Mouse (Mus musculus) limb, embryonic 14.5 days (tissue): ENCODE data around the gene Arl4d. TPM values are rescaled to one million over a fixed set of nuclear protein-coding genes. Genes with fewer than 3 reads are reported as not detected.
"Not testable (repeated sequence)": the region's sequence is repeated elsewhere in the genome, so short reads cannot be mapped to it uniquely, and the experiment has no call there.

ENCODE experiments used
- ATAC-seq: fragments of 200-750 bp; cut with Nextera tagmentation; 2 replicates; pipeline ENCODE4 v1.8.0; 2017; ENCODE audit warnings: low read depth, moderate number of reproducible peaks, moderate TSS enrichment; ENCODE audit not compliant: low FRiP score
- DNase-seq: peaks from one replicate; pipeline ENCODE4 v3.0.0-alpha.2; 2015; ENCODE audit warnings: low spot score
- H3K27ac ChIP-seq: fragments of 300-500 bp; sonication (generic); replicated peaks from 2 replicates; pipeline ENCODE4 v1.5.1; 2014; ENCODE audit warnings: low read depth, mild to moderate bottlenecking, low read length, moderate library complexity, mixed read lengths
- H3K27me3 ChIP-seq: fragments of 300-500 bp; sonication (generic); 2 replicates; pipeline ENCODE4 v1.6.1; 2014; ENCODE audit warnings: low read length, mixed read lengths; ENCODE audit not compliant: control insufficient read depth, insufficient read depth
- H3K36me3 ChIP-seq: fragments of 300-500 bp; sonication (generic); 2 replicates; pipeline ENCODE4 v1.6.1; 2014; ENCODE audit warnings: mild to moderate bottlenecking, low read length, moderate library complexity, mixed read lengths; ENCODE audit not compliant: control insufficient read depth, insufficient read depth
- H3K4me1 ChIP-seq: fragments of 300-500 bp; sonication (generic); 2 replicates; pipeline ENCODE4 v1.6.1; 2014; ENCODE audit warnings: antibody characterized with exemption, low read length, mixed read lengths; ENCODE audit not compliant: control insufficient read depth, insufficient read depth
- H3K4me2 ChIP-seq: fragments of 300-500 bp; sonication (generic); replicated peaks from 2 replicates; pipeline ENCODE4 v1.6.1; 2014; ENCODE audit warnings: low read depth, mild to moderate bottlenecking, low read length, moderate library complexity; ENCODE audit not compliant: severe bottlenecking
- H3K4me3 ChIP-seq: fragments of 300-500 bp; sonication (generic); replicated peaks from 2 replicates; pipeline ENCODE4 v1.5.1; 2014; ENCODE audit warnings: low read length
- H3K9ac ChIP-seq: fragments of 300-500 bp; sonication (generic); 2 replicates; pipeline ENCODE4 v1.6.1; 2014; ENCODE audit warnings: mild to moderate bottlenecking, low read depth, low read length, moderate library complexity; ENCODE audit not compliant: severe bottlenecking
- H3K9me3 ChIP-seq: fragments of 300-500 bp; sonication (generic); 2 replicates; pipeline ENCODE4 v1.6.1; 2016; ENCODE audit warnings: low read length; ENCODE audit not compliant: control insufficient read depth
- POLR2A ChIP-seq: fragments of 200-500 bp; IDR thresholded peaks from 2 replicates; pipeline ENCODE4 v1.8.0; 2012; ENCODE audit warnings: inconsistent platforms, mild to moderate bottlenecking, moderate library complexity, borderline replicate concordance; ENCODE audit not compliant: insufficient read depth, insufficient read length; ENCODE audit errors: extremely low read depth
- WGBS: fragments of 180-500 bp; shearing (Covaris S2); extraction: QIAGEN DNeasy Blood & Tissue Kit; methylation state at CpG from one replicate; pipeline ENCODE4 v1.1.7; 2014; 5-methylcytosine and 5-hydroxymethylcytosine counted together
- polyA plus RNA-seq, 2 experiments: library from polyadenylated mRNA; depleted of rRNA in 1 of 2; stranded (reverse) in 1 of 2; unstranded in 1 of 2; fragments of >200 nt; fragmentation: Nextera tagmentation in 1 of 2; extraction: Ambion mirVana in 1 of 2; gene quantifications; 2 replicates each; pipeline versions ENCODE4 v1.2.1 to v1.2.3; 2012 to 2014

Arl4d gene
- polyA plus RNA-seq, 2 experiments, result 3.6 to 4.2 TPM

GRCm38 (mm10) chr11:101657886-101658750 lies 7.2 kb upstream of the Arl4d start:
- peak; percentile 91 for ATAC-seq
- peak; percentile 96; the same call in 1 of the 2 replicates for TF ChIP-seq POLR2A
- H3K4me3 ChIP-seq, result peak overlapping the region; percentile 19

GRCm38 (mm10) chr11:101658751-101659558 lies 6.4 kb upstream of the Arl4d start:
- H3K27ac ChIP-seq, result no peak overlapping the region; the same call in 1 of the 2 replicates
- H3K4me1 ChIP-seq, result peaks cover 3% of the 10 kb centered on the region; the same call in 1 of the 2 replicates
- ATAC-seq, result peak; percentile 19
- H3K9me3 ChIP-seq, result no peaks in the 10 kb centered on the region
- no peak overlapping the region for H3K4me3 ChIP-seq
- DNase-seq, result peak; percentile 94
- 35% methylated on average over 10 of the region's 10 CpGs for WGBS
- no peak overlapping the region for H3K4me2 ChIP-seq
- no peak for TF ChIP-seq POLR2A
- no peaks in the 10 kb centered on the region for H3K36me3 ChIP-seq
- H3K27me3 ChIP-seq, result no peaks in the 10 kb centered on the region
- H3K9ac ChIP-seq, result no peak overlapping the region

More at GRCm38 (mm10) chr11:101657886-101658750, 7.2 kb upstream of the Arl4d start:
- Histone ChIP-seq H3K27ac (peak overlapping the region; percentile 97), H3K9ac (peak overlapping the region; percentile 70), H3K4me2 (peak overlapping the region; percentile 47)
- not testable (repeated sequence) for H3K4me1 ChIP-seq, H3K27me3 ChIP-seq, H3K9me3 ChIP-seq, H3K36me3 ChIP-seq
- peak; percentile 96 for DNase-seq
- WGBS, result under 1% methylated on average over 38 of the region's 40 CpGs

GRCm38 (mm10) chr11:101661191-101661590 lies 4.2 kb upstream of the Arl4d start:
- DNase-seq (no peak), ATAC-seq (no peak)
- 57% methylated on average over 7 of the region's 7 CpGs for WGBS
- peaks cover 3% of the 10 kb centered on the region; the same call in 1 of the 2 replicates for H3K4me1 ChIP-seq
- no peaks in the 10 kb centered on the region for H3K9me3 ChIP-seq
- no peak overlapping the region for H3K27ac ChIP-seq
- H3K9ac ChIP-seq, result no peak overlapping the region
- H3K36me3 ChIP-seq, result no peaks in the 10 kb centered on the region
- H3K4me2 ChIP-seq, result no peak overlapping the region
- H3K27me3 ChIP-seq, result no peaks in the 10 kb centered on the region
- no peak overlapping the region for H3K4me3 ChIP-seq
- TF ChIP-seq POLR2A, result no peak

GRCm38 (mm10) chr11:101661786-101662185 lies 3.6 kb upstream of the Arl4d start:
- ATAC-seq, result no peak
- WGBS, result 47% methylated on average over 5 of the region's 5 CpGs
- Histone ChIP-seq H3K9me3 (no peaks in the 10 kb centered on the region), H3K4me1 (peaks cover 3% of the 10 kb centered on the region; the same call in 1 of the 2 replicates), H3K27ac (no peak overlapping the region), H3K36me3 (no peaks in the 10 kb centered on the region), H3K9ac (no peak overlapping the region), H3K4me3 (no peak overlapping the region), H3K27me3 (no peaks in the 10 kb centered on the region), H3K4me2 (no peak overlapping the region)
- DNase-seq, result no peak
- TF ChIP-seq POLR2A, result no peak
